Mouse (Mus musculus) cerebellum, adult (tissue): ENCODE data around the gene Srsf3.
"Not testable (repeated sequence)": the region's sequence is repeated elsewhere in the genome, so short reads cannot be mapped to it uniquely, and the experiment has no call there.

Experiments
- ATAC-seq: cut with Nextera tagmentation; 2 replicates; pipeline ENCODE4 v1.9.2; 2017; ENCODE audit warnings: mild to moderate bottlenecking, moderate library complexity, mixed read lengths; ENCODE audit not compliant: insufficient number of reproducible peaks, low FRiP score, low TSS enrichment

Srsf3 gene

DNA sequence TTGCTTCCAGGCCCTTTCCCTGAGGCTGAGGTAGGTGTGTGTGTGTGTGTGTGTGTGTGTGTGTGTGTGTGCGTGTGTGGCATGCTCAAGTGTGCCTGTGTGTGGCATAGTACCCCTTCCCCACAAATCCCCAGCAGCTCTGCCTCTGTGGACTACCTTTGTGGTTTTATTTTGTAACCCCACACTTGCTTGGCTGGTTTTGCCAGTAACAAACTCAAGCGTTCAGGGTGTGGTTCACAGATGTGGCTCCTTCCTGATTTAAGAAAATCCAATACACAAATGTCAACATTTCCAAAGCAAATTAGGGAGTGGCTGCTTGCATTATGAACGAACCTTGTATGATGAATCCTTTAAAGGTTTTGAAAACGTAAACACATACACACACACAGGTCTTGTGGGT is 15.7 kb upstream of the Srsf3 start:
- no peak for ATAC-seq

DNA sequence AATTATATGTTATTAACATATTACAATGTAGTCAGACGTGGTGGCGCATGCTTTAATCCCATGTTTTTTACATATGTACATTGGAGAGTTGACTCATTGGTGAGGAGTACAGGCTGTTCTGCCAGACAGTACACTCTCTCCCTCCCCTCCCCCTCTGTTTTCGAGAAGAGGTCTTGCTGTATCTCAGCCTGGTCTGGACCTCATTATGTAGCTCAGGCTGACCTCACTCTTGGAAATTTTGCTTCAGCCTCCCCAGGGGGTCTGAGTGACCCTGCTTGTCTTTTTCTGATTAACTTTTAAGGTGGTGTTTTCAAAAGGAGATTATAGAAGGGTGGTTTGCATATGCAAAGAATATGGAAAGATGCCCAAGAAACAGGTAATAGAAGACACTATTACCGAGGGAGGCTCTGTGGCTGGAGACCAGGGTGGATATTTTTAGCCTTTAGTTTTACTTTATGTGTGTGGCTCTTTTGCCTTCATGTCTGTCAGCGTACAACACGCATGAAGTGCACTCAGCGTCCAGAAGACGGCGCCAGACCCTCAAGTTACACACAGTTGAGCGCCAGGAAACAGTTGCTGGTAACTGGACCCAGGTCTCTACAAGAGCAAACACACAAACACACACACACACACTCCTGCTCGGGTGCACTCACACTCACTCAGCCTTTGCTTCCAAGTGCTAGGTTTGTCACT is 14.0 kb upstream of the Srsf3 start:
- no peak for ATAC-seq

DNA sequence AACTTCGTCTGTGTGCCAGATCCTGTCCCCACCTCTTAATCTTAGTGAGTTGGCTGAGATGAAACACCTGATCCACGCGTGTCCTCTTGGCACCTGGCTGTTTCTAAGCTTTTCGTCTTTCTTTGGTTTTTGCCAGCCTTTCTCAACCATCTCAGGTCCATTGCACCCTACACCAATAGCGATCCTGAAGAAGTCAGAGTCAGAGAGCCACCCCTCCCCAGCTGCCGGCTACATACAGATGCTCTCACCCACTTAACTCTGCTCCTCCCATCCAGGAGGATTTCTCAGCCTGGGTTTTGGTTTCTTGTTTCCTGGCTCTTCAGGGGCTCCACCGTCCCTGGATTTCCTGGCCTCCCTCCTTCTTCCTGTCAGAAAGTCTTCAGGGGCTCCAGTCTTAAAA is 13.0 kb upstream of the Srsf3 start:
- ATAC-seq: no peak

DNA sequence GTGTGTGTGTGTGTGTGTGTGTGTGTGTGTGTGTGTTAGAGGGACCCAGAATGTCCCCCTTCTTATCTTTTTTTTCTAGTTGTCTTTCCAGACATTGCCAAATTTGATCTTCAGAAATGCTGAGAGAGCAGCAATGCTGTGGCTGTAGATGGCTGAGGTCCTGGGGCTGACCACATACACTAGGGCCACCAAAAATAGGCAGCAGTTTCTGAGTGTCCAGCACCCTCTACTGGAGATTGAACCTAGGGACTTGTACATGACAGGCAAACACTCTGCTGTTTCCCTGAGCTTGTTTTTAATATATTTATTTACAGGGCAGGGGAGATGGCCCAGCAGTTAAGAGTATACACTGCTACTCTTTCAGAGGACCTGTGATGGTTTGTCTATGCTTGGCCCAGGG is 12.0 kb upstream of the Srsf3 start:
- no peak for ATAC-seq

DNA sequence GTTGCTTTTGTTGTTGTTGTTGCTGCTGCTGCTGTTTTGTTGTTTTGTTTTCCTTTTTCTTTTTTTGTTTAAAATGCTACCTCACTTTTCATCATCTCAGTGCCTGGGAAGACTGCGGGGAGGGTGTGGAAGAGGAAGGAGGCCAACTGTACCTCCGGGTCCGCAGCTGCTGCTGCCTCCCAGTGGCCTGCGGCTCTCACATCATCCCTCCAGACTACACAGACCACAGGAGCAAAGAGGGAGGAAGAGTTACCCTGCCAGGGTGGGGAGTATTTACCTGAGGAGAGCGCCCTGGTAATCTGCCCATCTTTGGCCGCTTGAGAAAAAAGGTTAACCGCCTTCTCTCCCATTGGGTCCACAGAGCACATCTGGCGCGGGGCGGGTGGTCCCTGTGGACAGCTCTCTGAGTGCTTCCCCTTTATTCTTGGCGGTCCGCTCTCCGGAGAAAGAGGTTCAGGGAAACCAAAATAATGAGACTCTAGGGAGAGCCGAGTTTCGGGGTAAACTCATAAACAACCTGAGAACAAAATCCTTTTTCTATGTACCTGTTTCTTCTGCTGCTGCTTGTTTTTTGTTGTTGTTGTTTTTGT is 10.1 kb upstream of the Srsf3 start:
- no peak for ATAC-seq

DNA sequence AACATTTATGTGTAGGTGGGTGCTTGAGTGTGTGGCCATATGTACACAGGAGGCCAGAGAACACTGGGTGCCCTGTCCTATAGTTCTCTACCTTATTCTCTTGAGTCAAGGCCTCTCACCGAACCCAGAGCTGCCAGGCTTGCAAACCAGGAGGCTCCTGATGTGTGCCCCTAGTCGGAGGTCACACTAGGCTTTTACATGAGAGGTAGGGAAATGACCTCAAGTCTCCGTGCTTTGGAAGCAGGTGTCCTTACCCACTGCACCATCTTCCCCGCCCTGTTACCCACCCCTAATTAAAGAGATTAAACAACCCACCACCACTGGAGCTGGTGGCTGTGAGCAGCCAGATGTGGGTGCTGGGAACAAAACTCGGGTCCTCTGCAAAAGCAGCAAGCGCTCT is 9.1 kb upstream of the Srsf3 start:
- ATAC-seq: no peak

DNA sequence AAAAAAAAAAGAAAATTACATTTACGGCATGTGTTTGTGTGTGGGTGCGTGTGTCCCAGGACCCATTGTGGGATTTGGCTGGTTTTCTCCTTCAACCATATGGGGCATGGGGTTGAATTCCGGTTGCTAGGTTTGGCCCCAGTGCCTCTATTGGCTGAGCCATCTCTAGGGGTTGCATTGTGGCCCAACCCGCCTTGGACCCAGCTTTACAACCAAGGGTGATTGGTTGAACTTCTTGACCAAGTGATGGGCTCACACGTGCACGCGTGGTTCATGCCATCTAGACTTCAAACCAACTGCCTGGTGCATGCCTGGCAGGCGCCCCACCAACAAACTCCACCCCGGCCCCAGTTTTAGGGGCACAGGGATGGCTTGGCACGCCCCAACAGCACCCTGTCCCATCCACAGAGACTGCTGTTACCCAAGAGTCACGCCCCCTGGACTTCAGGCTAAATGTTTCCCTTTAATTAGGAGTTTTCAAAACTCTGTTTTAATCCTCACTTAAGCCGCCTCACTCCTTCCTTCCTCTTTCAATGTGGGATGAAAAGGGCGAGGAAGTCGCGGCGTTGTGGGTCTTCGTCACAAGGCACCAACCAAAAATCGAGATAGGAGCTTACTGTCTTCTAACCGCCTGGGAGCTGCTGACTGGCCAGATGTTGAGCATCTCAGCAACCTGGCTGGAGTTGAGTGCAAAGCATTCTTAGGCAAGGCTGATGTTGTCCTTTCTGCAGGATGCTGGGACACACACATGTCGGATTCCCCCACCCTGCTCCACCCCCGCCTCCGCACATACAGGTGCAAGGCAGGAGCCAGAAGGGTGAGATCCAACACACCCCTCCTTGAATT is 8.2 kb upstream of the Srsf3 start:
- ATAC-seq: no peak

DNA sequence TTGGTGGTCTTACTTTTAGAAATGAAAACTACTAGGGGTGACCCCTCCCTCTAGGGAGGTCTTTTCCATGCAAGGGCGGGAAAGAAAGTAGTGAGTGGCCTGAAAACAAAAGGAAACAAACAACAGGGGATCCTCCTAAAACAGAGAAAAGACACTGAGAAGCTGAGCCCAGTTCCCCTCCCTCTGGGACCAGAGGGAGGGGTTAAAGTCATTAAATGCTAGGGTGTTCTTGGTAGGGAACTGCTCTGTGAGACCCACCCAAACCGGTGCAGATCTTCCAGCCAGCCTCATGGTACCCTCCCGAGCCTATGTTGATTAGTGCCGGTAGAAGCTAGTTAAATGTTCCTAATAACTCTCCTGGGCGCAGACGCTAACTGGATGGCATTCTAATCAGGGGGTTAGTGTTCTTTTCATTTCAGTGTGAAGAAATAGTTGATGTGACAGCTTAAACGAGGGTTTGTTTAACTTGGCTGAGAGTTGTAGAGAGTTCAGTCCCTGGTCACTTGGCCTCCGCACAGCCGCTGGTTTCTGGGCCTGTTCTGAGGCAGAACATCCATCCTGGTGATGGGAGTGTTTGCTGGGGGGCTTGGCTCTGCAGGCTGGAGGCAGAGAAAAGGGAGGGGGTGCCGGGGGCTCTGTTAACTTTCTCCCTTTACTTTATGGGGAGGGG is 7.4 kb upstream of the Srsf3 start:
- no peak for ATAC-seq

DNA sequence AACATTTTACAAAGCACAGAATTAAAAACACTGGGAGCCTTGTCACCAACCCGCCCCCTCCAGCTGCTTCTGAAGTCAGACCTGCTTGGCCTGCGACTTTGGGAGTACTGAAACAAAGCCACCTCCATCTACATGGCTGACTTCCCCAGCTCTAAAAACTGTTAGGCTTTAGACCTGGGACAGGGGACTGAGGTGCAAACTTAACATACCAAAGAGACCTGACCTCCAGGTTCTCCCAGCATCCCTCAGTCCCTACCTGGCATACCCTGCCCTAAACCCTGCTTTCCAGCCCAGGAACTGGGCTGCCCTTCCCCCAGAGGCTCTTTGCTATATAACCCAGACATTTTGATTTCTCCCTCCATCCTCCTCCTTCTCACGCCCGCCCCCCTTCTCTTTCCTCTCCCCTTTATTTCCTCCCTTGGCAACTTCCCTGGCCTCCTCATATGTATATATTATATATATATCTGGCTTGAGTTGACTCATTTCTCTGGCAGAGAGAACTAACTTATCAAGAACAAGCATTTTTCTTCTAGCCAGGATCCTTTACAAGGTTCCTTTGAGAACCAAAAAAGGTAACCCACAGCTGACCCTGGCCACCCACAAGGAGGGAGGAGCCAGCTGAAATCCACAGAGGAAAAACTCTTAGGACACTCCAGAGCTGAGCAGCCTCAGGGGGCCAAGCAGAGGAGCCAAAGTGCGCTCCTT is 5.6 kb upstream of the Srsf3 start:
- no peak for ATAC-seq

DNA sequence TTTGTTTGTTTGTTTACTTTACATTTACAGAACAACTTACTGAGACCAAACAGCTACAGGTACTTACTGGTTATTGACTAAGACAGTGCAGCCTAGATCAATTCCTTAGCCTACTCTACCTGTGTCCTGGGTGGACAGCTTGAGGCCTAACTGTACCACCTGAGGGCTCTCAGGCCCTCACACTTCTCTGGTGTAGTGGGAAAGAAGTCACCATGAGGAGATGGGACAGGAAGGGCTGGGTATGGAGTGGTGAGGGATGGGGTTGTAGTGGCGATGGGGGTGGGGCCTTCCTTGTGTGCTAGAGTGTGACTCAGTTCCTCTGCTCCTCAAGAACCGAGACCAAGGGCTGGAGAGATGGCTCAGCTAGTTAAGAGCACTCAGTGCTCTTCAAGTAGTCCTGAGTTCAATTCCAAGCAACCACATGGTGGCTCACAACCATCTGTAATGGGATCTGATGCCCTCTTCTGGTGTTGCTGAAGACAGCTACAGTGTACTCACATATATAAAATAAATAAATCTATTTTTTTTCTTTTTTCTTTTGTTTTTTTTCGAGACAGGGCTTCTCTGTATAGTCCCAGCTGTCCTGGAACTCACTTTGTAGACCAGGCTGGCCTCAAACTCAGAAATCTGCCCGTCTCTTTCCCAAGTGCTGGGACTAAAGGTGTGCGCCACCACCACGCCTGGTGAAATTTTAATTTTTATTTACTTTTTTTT is 1.9 kb upstream of the Srsf3 start:
- no peak for ATAC-seq

DNA sequence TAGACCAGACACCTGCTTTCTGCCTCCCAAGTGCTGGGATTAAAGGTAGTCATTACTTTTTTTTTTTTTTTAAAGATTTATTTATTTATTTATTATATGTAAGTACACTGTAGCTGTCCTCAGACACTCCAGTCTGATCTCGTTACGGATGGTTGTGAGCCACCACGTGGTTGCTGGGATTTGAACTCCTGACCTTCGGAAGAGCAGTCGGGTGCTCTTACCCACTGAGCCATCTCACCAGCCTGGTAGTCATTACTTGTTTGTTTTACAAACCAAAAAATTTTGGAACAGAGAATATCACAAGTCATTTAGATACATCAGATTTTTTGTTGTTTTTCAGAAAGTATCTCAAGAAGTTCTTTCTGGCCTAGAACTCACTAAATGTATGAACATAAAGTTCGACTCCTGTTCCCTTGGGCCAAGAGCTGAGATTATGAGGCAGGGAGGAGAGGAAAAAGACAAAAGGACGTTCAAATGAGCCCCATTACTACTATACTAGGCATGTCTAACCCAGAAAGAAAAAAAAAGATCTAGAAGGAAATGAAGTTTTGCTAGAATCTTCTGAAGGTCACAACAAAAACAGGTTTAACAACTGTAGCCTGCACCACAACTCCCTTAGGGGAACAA is 1.2 kb upstream of the Srsf3 start:
- not testable (repeated sequence) for ATAC-seq

DNA sequence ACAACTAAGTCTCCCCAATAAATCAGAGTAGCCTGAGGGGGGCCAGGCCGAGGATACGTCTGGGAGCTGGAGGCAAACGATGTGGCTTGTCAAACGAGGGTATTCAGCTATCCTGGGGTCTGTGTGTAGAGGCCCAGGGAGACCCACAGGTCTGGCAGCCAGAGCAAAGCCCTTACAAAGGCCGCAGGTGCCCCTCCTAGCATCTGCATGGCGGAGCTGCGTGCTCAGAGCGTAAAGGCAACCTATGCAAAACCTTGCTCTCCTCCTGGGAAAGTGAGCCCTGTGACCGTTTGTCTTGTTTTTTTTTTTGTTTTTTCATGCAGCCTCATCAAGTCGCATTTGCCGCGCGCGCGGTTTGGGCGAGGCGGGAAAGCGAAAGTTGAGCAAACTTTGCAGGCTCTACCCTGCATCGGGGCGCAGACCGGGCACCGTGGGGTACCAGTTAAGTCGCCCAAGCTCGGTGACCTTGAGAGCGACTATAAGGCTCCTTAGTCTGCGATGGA is 606 bp upstream of the Srsf3 start:
- ATAC-seq: no peak

DNA sequence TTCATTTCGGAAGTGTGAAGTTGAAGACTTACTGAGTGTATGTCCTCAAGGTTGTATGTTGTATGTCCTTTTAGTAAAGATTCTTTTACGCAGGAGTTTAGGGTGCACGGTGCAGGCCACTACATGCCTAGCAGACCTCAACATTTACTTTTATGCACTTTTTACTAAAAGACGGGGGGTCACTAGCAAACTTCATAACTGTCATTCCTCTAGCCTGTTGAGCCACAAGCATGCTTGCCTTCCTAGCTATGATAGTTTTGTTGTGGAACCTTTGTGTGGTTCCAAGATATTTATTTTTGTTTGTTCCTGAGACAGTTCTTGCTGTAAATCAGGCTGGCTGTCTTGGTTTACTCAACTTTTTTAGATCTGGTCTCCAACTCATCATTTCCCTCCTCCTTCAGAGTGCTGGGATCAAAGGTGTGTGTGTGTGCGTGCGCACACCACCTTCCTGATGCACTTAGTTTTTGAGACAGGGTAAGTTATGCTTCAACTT is 1.2 kb downstream of the Srsf3 start:
- ATAC-seq: no peak

DNA sequence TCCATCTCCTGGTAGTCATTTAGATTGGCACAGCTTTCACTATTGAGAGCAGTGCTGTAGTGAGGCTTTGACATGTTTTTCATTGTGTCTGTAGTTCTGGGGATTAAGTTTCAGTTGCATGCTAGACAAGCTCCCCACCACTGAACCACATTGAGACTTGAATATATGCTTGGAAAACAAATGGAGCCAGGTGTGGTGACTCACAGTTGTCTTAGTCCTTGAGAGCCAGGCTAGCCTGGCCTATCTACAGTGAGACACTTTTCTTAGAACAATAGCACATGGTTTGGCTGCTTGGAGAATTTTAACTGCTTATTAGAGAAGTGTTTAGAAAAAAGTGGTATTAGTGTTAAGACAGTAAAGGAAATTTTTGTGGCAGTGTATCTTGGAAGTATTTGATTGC is 1.8 kb downstream of the Srsf3 start:
- ATAC-seq: no peak

DNA sequence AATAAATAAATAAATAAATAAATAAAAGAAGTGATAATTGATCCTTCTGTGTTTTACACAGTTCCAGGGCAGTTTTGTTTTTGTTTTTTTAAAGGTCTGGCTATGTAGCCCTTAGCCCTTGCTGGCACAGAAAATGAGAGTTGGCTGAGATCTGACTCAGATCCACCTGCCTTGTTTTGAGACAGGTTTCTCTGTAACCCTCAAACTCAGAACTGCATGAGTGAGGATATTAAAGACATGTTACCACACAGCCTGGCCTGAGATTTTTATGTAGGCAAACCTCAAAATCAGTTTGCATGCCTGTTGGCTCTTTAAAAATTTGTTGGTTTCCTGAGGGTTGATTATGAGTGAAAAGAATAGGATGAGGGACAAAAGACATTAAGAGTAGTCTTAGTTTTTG is 3.1 kb downstream of the Srsf3 start:
- no peak for ATAC-seq

DNA sequence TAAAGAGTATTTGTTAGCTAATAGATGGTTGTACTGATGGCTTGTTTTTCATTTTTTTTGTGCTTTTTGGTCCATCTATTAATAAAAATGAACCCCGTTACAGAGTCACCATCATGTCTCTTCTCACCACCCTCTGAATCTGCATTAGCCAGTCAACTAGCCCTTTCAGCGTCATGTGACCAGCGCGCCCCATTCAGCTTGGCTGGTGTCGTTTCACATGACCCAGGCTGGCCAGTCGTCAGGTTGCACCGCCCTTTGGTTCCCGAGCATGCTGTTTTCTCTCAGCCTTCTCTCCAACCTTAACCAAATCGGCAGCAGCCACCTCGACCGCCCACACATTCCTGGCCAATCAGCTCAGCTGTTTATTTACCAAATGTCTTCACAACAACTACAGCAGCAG is 6.9 kb downstream of the Srsf3 start:
- no peak for ATAC-seq

DNA sequence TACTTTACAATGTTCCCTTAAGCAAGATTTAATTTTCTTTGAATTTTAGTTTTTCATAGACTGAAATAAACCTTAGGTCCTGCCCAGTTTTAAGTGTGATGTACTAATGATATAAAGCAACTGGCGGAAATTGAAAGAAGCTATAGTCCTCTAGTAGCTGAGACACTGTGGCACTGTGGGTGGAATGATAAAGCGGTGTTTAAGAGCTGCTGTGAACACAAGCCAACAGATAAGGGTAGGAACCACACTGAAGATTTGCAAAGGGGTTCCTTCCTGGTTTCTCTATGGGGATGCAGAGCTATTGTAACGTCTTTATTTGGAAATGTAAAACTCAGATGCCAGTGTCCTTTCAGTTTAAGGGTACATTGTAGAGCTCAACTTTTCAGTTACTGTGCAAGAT is 9.2 kb downstream of the Srsf3 start:
- not testable (repeated sequence) for ATAC-seq

DNA sequence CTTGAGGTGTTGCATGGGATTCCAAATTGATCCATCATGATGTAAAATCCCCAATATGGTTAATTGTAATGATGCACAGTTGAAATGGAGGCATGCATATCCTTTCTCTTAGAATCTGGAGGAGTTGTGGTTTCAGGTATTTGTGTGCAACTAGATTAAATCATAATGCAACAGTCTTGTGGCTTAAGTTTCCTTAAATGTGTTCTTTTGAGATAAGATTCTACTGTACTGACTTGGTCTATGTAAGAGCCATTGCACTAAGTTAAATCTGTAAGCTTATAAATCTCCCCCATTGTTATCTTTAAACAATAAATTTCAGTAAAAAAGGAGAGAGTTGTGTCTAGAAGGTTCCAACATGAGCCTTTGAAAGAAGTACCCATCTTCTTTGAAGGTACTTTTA is 10.1 kb downstream of the Srsf3 start:
- ATAC-seq: no peak

DNA sequence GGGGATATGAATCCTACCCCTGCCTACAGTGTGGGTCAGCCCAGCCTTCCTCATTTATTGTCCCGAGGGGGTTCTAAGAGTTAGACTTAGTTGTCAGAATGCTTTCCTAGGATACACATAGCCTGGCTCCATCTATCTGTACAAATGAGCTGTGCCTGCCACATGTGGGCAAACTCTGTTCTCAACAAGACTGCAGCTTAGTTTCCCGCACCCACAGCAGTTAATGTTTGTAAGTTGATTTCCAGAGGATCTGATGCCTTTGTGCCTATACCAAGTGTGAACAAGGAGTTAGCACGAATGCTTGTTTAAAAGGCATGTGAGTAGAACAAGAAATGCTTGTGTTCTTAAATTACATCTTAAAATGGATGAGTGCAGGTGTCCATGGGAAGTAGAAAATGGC is 11.2 kb downstream of the Srsf3 start:
- ATAC-seq: no peak
